Mouse (Mus musculus) CH12.LX (cell line): ENCODE data around the gene Gm49337. TPM values are rescaled to one million over a fixed set of nuclear protein-coding genes. Genes with fewer than 3 reads are reported as not detected.

Experiments used
- DNase-seq: peaks from one replicate; pipeline ENCODE4 v3.0.0-alpha.2; 2013; ENCODE audit errors: extremely low read depth
- H3K27ac ChIP-seq: 2 replicates; pipeline ENCODE4 v1.5.1; 2012; ENCODE audit warnings: low read depth, mild to moderate bottlenecking, control low read depth, moderate library complexity; ENCODE audit not compliant: insufficient read depth
- H3K27me3 ChIP-seq: replicated peaks from 2 replicates; pipeline ENCODE3; 2012; ENCODE audit warnings: inconsistent platforms
- H3K36me3 ChIP-seq, 2 experiments: replicated peaks in 1 of 2; 2 replicates each; pipeline versions ENCODE3 to v1.6.1; 2012; ENCODE audit warnings: inconsistent platforms in 1 of 2, low read length in 1 of 2, mild to moderate bottlenecking in 1 of 2, mixed read lengths in 1 of 2, moderate library complexity in 1 of 2; ENCODE audit not compliant: control insufficient read depth in 1 of 2, insufficient read depth in 1 of 2
- H3K4me1 ChIP-seq, 2 experiments: 2 replicates each; pipeline ENCODE4 v1.6.1; 2012; ENCODE audit warnings: inconsistent platforms in 1 of 2, moderate library complexity in 1 of 2; ENCODE audit not compliant: insufficient read depth in 2 of 2, control insufficient read depth in 1 of 2
- H3K4me2 ChIP-seq: 2 replicates; pipeline ENCODE4 v1.6.1; 2012; ENCODE audit warnings: low read depth, mild to moderate bottlenecking, control low read depth; ENCODE audit not compliant: poor library complexity, insufficient read depth, severe bottlenecking
- H3K4me3 ChIP-seq, 3 experiments: fragments of 150-350 bp in 1 of 3; sonication (generic) in 1 of 3; replicated peaks in 1 of 3; 2 replicates each; pipeline versions ENCODE3 to v1.5.1; 2011 to 2012; ENCODE audit warnings: low read depth in 2 of 3, low read length in 2 of 3, mild to moderate bottlenecking in 2 of 3, moderate library complexity in 2 of 3, control low read depth in 1 of 3, improper control_type of control experiment in 1 of 3, inconsistent platforms in 1 of 3, mixed read lengths in 1 of 3; ENCODE audit not compliant: poor library complexity in 1 of 3
- H3K79me2 ChIP-seq: replicated peaks from 2 replicates; pipeline ENCODE4 v1.6.1; 2012; ENCODE audit warnings: mild to moderate bottlenecking, moderate library complexity; ENCODE audit not compliant: control insufficient read depth, poor library complexity, insufficient read depth, severe bottlenecking; ENCODE audit errors: extremely low read depth
- H3K9ac ChIP-seq: 2 replicates; pipeline ENCODE4 v1.6.1; 2012; ENCODE audit warnings: low read depth, mild to moderate bottlenecking, control low read depth, moderate library complexity; ENCODE audit not compliant: insufficient read depth
- H3K9me3 ChIP-seq: replicated peaks from 2 replicates; pipeline ENCODE3; 2012; ENCODE audit warnings: low read length, inconsistent platforms, mixed read lengths
- BHLHE40 ChIP-seq: IDR thresholded peaks from 2 replicates; pipeline ENCODE4 v1.6.1; 2011; ENCODE audit warnings: mild to moderate bottlenecking, low read depth, low read length, improper control_type of control experiment
- CTCF ChIP-seq, 2 experiments: IDR thresholded peaks in 1 of 2; conservative IDR thresholded peaks in 1 of 2; 2 replicates each; pipeline ENCODE4 v1.5.1; 2011 to 2012; ENCODE audit warnings: low read depth in 2 of 2, low read length in 2 of 2, improper control_type of control experiment in 1 of 2, inconsistent platforms in 1 of 2, mild to moderate bottlenecking in 1 of 2, moderate library complexity in 1 of 2
- E2F4 ChIP-seq: IDR thresholded peaks from 2 replicates; pipeline ENCODE4 v1.6.1; 2011; ENCODE audit warnings: low read depth, low read length, improper control_type of control experiment; ENCODE audit not compliant: insufficient replicate concordance
- ELF1 ChIP-seq: IDR thresholded peaks from 2 replicates; pipeline ENCODE4 v1.6.1; 2014; ENCODE audit warnings: low read depth, mild to moderate bottlenecking, inconsistent platforms, low read length, improper control_type of control experiment
- HCFC1 ChIP-seq: IDR thresholded peaks from 2 replicates; pipeline ENCODE4 v1.6.1; 2012; ENCODE audit warnings: low read depth, mild to moderate bottlenecking, inconsistent platforms, low read length, improper control_type of control experiment
- IRF4 ChIP-seq: IDR thresholded peaks from 2 replicates; pipeline ENCODE4 v1.6.1; 2014; ENCODE audit warnings: low read depth, mild to moderate bottlenecking, inconsistent platforms, low read length, improper control_type of control experiment
- JUN ChIP-seq: IDR thresholded peaks from 2 replicates; pipeline ENCODE4 v1.6.1; 2011; ENCODE audit warnings: low read depth, mild to moderate bottlenecking, low read length, improper control_type of control experiment, moderate library complexity; ENCODE audit not compliant: insufficient read depth
- JUND ChIP-seq: conservative IDR thresholded peaks from 2 replicates; pipeline ENCODE4 v1.6.1; 2011; ENCODE audit warnings: low read depth, low read length, improper control_type of control experiment
- KAT2A ChIP-seq: IDR thresholded peaks from 2 replicates; pipeline ENCODE4 v1.6.1; 2012; ENCODE audit warnings: low read length, improper control_type of control experiment, inconsistent platforms; ENCODE audit not compliant: insufficient replicate concordance
- MAFK ChIP-seq: IDR thresholded peaks from 2 replicates; pipeline ENCODE4 v1.6.1; 2011; ENCODE audit warnings: low read length, improper control_type of control experiment; ENCODE audit not compliant: insufficient replicate concordance
- MAX ChIP-seq: IDR thresholded peaks from 2 replicates; pipeline ENCODE4 v1.6.1; 2011; ENCODE audit warnings: low read length, improper control_type of control experiment
- MEF2A ChIP-seq: IDR thresholded peaks from 2 replicates; pipeline ENCODE4 v1.6.1; 2014; ENCODE audit warnings: low read depth, mild to moderate bottlenecking, inconsistent platforms, low read length, improper control_type of control experiment, borderline replicate concordance
- MXI1 ChIP-seq: IDR thresholded peaks from 2 replicates; pipeline ENCODE4 v1.6.1; 2011; ENCODE audit warnings: mild to moderate bottlenecking, low read depth, low read length, improper control_type of control experiment
- NRF1 ChIP-seq: IDR thresholded peaks from 2 replicates; pipeline ENCODE4 v1.6.1; 2014; ENCODE audit warnings: low read depth, mild to moderate bottlenecking, inconsistent platforms, low read length, improper control_type of control experiment, moderate library complexity
- PAX5 ChIP-seq: IDR thresholded peaks from 2 replicates; pipeline ENCODE4 v1.6.1; 2012; ENCODE audit warnings: low read length, inconsistent platforms, mixed read lengths
- POLR2A ChIP-seq: IDR thresholded peaks from 2 replicates; pipeline ENCODE4 v1.6.1; 2011; ENCODE audit warnings: low read depth, mild to moderate bottlenecking, improper control_type of control experiment, low read length
- POLR2AphosphoS2 ChIP-seq: IDR thresholded peaks from 2 replicates; pipeline ENCODE4 v1.6.1; 2011; ENCODE audit warnings: low read depth, low read length, improper control_type of control experiment
- RAD21 ChIP-seq: IDR thresholded peaks from 2 replicates; pipeline ENCODE4 v1.6.1; 2011; ENCODE audit warnings: low read depth, mild to moderate bottlenecking, low read length, improper control_type of control experiment, moderate library complexity
- SIN3A ChIP-seq: IDR thresholded peaks from 2 replicates; pipeline ENCODE4 v1.6.1; 2012; ENCODE audit warnings: low read length, improper control_type of control experiment, inconsistent platforms
- SMC3 ChIP-seq: IDR thresholded peaks from 2 replicates; pipeline ENCODE4 v1.6.1; 2011; ENCODE audit warnings: low read depth, low read length, improper control_type of control experiment
- TCF12 ChIP-seq: IDR thresholded peaks from 2 replicates; pipeline ENCODE4 v1.6.1; 2014; ENCODE audit warnings: low read depth, mild to moderate bottlenecking, inconsistent platforms, low read length, improper control_type of control experiment
- ZC3H11A ChIP-seq: IDR thresholded peaks from 2 replicates; pipeline ENCODE4 v1.6.1; 2012; ENCODE audit warnings: low read depth, mild to moderate bottlenecking, inconsistent platforms, low read length, improper control_type of control experiment
- ZNF384 ChIP-seq: IDR thresholded peaks from 2 replicates; pipeline ENCODE4 v1.6.1; 2012; ENCODE audit warnings: low read depth, low read length, improper control_type of control experiment, inconsistent platforms
- dilution Hi-C: fragments of 300-500 bp; cut with MboI; formaldehyde crosslinking; loops from 2 replicates; pipeline ENCODE4 v1.14.3; 2020; ENCODE audit warnings: low sequenced_read_pairs; ENCODE audit not compliant: extremely low pct_unique_long_range_greater_than_20kb, extremely low pct_ligation_motif_present
- in situ Hi-C: fragments of 300-500 bp; cut with MboI; formaldehyde crosslinking; loops from 3 replicates; pipeline ENCODE4 v1.14.3; 2019; ENCODE audit warnings: low sequenced_read_pairs, low pct_ligation_motif_present, low pct_unique_long_range_greater_than_20kb, mixed read lengths
- polyA plus RNA-seq: library from polyadenylated mRNA; unstranded; fragments of >175 nt; gene quantifications from 2 replicates; pipeline ENCODE4 v1.2.1, GENCODE M21; 2012; ENCODE audit warnings: low read depth; ENCODE audit not compliant: insufficient read length
- total RNA-seq, 2 experiments: library from RNA; depleted of rRNA; stranded (reverse); fragments of 300-350 nt in 1 of 2; fragments of >200 nt in 1 of 2; gene quantifications; 2 replicates each; pipeline ENCODE4 v1.2.3; 2012 to 2014

Gene Gm49337
- total and polyA plus RNA-seq, 3 experiments = not detected

DNA sequence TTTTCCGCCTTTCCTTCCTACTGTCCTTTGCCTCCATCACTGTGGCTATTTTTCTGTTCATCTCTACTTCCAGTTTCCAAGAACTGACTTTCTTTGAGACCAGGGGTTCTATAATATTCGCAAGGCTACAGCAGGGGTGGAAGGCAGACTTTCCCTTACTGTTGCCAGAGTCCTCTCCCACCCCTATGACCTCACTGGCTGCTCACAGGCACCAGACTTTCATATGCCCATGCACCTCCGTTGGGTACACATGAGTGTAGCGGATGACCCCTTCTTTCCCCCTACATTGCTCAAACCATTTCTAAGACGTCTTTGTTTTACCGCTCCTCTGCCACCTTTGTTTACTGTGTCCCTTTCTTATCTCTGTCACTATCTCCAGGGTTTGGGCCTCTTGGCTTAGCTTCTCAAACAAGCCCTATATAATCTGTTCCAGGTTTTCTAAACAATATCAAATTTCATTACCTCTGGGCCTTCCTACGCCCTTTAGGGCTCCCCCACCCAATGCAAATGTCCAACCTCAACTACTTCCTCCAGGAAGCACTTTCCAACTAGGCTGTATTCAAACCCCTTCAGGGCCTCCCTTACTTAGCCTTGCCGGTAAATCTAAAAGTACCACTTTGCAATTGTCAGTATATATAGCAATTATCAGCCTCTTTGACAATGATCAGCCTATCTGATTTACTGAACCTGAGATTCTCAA lies 7.3 kb upstream of the Gm49337 start:
- Histone ChIP-seq H3K4me3 (no peak overlapping the region), H3K9ac (no peak overlapping the region), H3K27ac (no peak overlapping the region), H3K27me3 (no peaks in the 10 kb centered on the region), H3K4me1 (peaks cover 5 to 25% of the 10 kb centered on the region in 2 experiments), H3K9me3 (no peaks in the 10 kb centered on the region), H3K4me2 (no peak overlapping the region), H3K79me2 (no peaks in the 10 kb centered on the region), H3K36me3 (peaks cover 0 to 30% of the 10 kb centered on the region in 2 experiments)
- DNase-seq = no peak
- TF ChIP-seq NRF1 = no peak
- TF ChIP-seq MXI1 = no peak
- TF ChIP-seq MAFK = 0 out of 2 replicates have a peak, but pooled peaks have one; percentile 35
- in situ Hi-C loops (loop anchor here (25.0 kb wide), 2 partner anchors 171 to 646 kb away; partner anchors contain the start of genes Hpdl, Mutyh and Toe1), dilution Hi-C loops (no loop called here)

DNA sequence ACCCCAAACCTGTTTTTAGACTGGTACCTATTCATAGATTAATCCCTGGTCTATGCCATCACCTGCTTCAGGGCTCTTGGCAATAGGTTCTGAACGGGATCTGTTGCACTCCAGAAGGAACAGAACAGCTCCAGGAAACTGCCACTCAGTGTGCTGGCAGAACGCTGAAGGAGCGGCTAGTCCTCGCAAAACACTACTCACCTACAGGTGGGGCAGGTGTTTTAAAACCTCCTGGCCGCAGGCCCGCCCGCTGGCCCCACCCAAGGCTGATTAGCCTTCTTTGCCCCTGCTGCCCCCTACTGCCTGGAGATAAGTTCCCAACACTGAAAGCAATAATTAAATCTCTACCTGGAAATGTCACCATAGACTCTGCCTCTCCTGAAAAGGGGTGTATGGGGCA lies 5.8 kb upstream of the Gm49337 start, which contains the start of gene Tspan1:
Gene Tspan1 (minus strand): TSS at position 198 of the 400 bp plus-strand sequence.
- no peaks in the 10 kb centered on the region for H3K79me2 ChIP-seq
- H3K27ac ChIP-seq = no peak within 1 kb of the TSS
- no peak within 1 kb of the TSS for H3K9ac ChIP-seq
- H3K27me3 ChIP-seq = no peaks in the 10 kb centered on the region
- H3K9me3 ChIP-seq = no peaks in the 10 kb centered on the region
- no peak within 1 kb of the TSS for H3K4me3 ChIP-seq
- no peak for DNase-seq
- in situ Hi-C loops = loop anchor here (25.0 kb wide), 2 partner anchors 170 to 645 kb away; partner anchors contain the start of genes Hpdl, Mutyh and Toe1
- H3K4me2 ChIP-seq = no peak within 1 kb of the TSS
- dilution Hi-C loops = no loop called here
- H3K4me1 ChIP-seq = peaks cover 5 to 25% of the 10 kb centered on the region in 2 experiments
- H3K36me3 ChIP-seq = peaks cover 0 to 16% of the 10 kb centered on the region in 2 experiments
- no peak for TF ChIP-seq IRF4
- TF ChIP-seq SMC3 = peak; percentile 38
- TF ChIP-seq PAX5 = no peak
- no peak for TF ChIP-seq E2F4
- TF ChIP-seq JUN = no peak
- no peak for TF ChIP-seq ZC3H11A
- no peak for TF ChIP-seq MEF2A
- peak in 1 of 2 experiments; percentile 60; a peak in 2 of 4 replicates for TF ChIP-seq CTCF (conservative IDR thresholded peaks at IDR 0.05 in 1 of 2, IDR thresholded peaks at IDR 0.05 in 1 of 2; ENCODE audit: low read depth in 2 of 2, low read length in 2 of 2)
- TF ChIP-seq NRF1 = no peak
- TF ChIP-seq KAT2A = no peak
- no peak for TF ChIP-seq BHLHE40
- TF ChIP-seq POLR2AphosphoS2 = no peak
- no peak for TF ChIP-seq TCF12
- no peak for TF ChIP-seq SIN3A
- TF ChIP-seq ZNF384 = no peak
- TF ChIP-seq JUND = no peak
- peak; percentile 36 for TF ChIP-seq RAD21
- no peak for TF ChIP-seq HCFC1
- no peak for TF ChIP-seq POLR2A
- TF ChIP-seq ELF1 = no peak
- no peak for TF ChIP-seq MAX
- TF ChIP-seq MXI1 = no peak
